In the genomic region with DNA sequence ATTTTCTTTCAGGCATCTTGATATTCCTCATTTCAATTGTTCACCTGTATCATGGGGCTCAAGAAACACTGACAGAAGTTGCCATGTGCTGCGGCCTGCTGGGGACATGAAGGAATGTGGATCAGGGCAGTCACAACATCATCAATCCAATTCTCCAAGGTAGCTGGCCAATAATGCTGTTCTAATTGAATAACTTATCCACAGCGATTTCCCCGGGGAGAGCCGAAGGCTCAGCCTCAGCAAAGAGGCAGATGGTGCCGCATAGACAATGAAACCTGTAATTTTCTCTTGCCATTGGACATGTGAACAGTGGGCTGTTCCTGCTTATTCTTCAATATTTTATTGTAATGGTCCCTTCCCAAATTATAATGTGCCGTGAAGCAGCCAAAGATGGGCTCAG, we compare ENCODE assay signal across 12 mouse cellular contexts.
A peak's percentile ranks its signal among the peaks of the same experiment; 100 is the strongest.
DNase-seq lines count a peak whose midpoint lies in the region; ATAC-seq lines count a peak whose summit lies in the region.
"Had no signal": no experiment of that assay in that cellular context is flagged by ENCODE, and none has a peak within 500 bp of the region (broad histone marks: within the 10 kb centered on the region; RNA-seq: fewer than 3 reads in every experiment).

No protein-coding gene starts in this region.

- no peak overlapping the region for H3K9ac ChIP-seq in forebrain, embryonic 13.5 days
- no peak overlapping the region for H3K9ac ChIP-seq in hindbrain, embryonic 16.5 days (ENCODE audit: low read depth, low read length)
- H3K9ac ChIP-seq in neural tube, embryonic 12.5 days, result no peak overlapping the region
- H3K9ac ChIP-seq: heart, embryonic 13.5 days; liver, embryonic 13.5 days had no signal

- no peaks in the 10 kb centered on the region for H3K27me3 ChIP-seq in forebrain, embryonic 13.5 days
- no peaks in the 10 kb centered on the region for H3K27me3 ChIP-seq in hindbrain, embryonic 16.5 days (replicated peaks; ENCODE audit: control insufficient read depth, insufficient read depth, low read length)
- no peaks in the 10 kb centered on the region for H3K27me3 ChIP-seq in neural tube, embryonic 12.5 days (replicated peaks)
- H3K27me3 ChIP-seq: CH12.LX; heart, embryonic 13.5 days; liver, embryonic 13.5 days; Patski had no signal

- no peaks in the 10 kb centered on the region for H3K36me3 ChIP-seq in forebrain, embryonic 13.5 days (ENCODE audit: poor library complexity, severe bottlenecking)
- no peaks in the 10 kb centered on the region for H3K36me3 ChIP-seq in hindbrain, embryonic 16.5 days (ENCODE audit: control insufficient read depth, insufficient read depth, low read length)
- H3K36me3 ChIP-seq in neural tube, embryonic 12.5 days, result no peaks in the 10 kb centered on the region
- H3K36me3 ChIP-seq: heart, embryonic 13.5 days; liver, embryonic 13.5 days had no signal

- peak; percentile 77 for ATAC-seq in forebrain, embryonic 13.5 days
- peak; percentile 69 for ATAC-seq in hindbrain, embryonic 16.5 days
- peak; percentile 80 for ATAC-seq in neural tube, embryonic 12.5 days (ENCODE audit: low FRiP score, low read depth)
- ATAC-seq: Patski had no signal

- H3K9me3 ChIP-seq in forebrain, embryonic 13.5 days (replicated peaks), result no peaks in the 10 kb centered on the region
- H3K9me3 ChIP-seq in hindbrain, embryonic 16.5 days (ENCODE audit: control insufficient read depth, low read length), result 0 out of 2 replicates have a peak, but pooled peaks cover 2% of the 10 kb centered on the region
- H3K9me3 ChIP-seq in neural tube, embryonic 12.5 days, result no peaks in the 10 kb centered on the region
- H3K9me3 ChIP-seq: liver, embryonic 13.5 days had no signal

- no peak overlapping the region for H3K4me3 ChIP-seq in forebrain, embryonic 13.5 days
- no peak overlapping the region for H3K4me3 ChIP-seq in hindbrain, embryonic 16.5 days (ENCODE audit: low read length)
- no peak overlapping the region for H3K4me3 ChIP-seq in neural tube, embryonic 12.5 days
- H3K4me3 ChIP-seq: heart, embryonic 13.5 days; liver, embryonic 13.5 days had no signal

- peak overlapping the region; percentile 85 for H3K27ac ChIP-seq in forebrain, embryonic 13.5 days
- no peak overlapping the region for H3K27ac ChIP-seq in hindbrain, embryonic 16.5 days (ENCODE audit: low read depth, low read length)
- no peak overlapping the region for H3K27ac ChIP-seq in neural tube, embryonic 12.5 days
- H3K27ac ChIP-seq: heart, embryonic 13.5 days; liver, embryonic 13.5 days had no signal

- no peak overlapping the region for H3K4me2 ChIP-seq in forebrain, embryonic 13.5 days
- H3K4me2 ChIP-seq in hindbrain, embryonic 16.5 days (ENCODE audit: low read length), result no peak overlapping the region
- H3K4me2 ChIP-seq in neural tube, embryonic 12.5 days (replicated peaks), result no peak overlapping the region
- H3K4me2 ChIP-seq: heart, embryonic 13.5 days; liver, embryonic 13.5 days had no signal

- peaks cover 16% of the 10 kb centered on the region for H3K4me1 ChIP-seq in forebrain, embryonic 13.5 days
- peaks cover 10% of the 10 kb centered on the region for H3K4me1 ChIP-seq in hindbrain, embryonic 16.5 days (ENCODE audit: control insufficient read depth, insufficient read depth, low read depth, low read length)
- peaks cover 9% of the 10 kb centered on the region; the same call in 1 of the 2 replicates for H3K4me1 ChIP-seq in neural tube, embryonic 12.5 days
- H3K4me1 ChIP-seq: heart, embryonic 13.5 days; liver, embryonic 13.5 days had no signal

- DNase-seq in embryo, embryonic 10.5 days (ENCODE audit: low spot score), result peak; percentile 45
- no peak for DNase-seq in ovary, postnatal 10 days (ENCODE audit: low spot score)
- no peak for DNase-seq in testis, postnatal 10 days (ENCODE audit: low spot score)
- no peak for DNase-seq in adrenal gland, postnatal 36 days
- DNase-seq: kidney, adult 9 months; liver, embryonic 13.5 days had no signal

- WGBS in forebrain, embryonic 13.5 days, result 47% methylated on average over 6 of the region's 6 CpGs
- 24% methylated on average over 6 of the region's 6 CpGs for WGBS in hindbrain, embryonic 16.5 days
- WGBS in neural tube, embryonic 12.5 days, result 46% methylated on average over 6 of the region's 6 CpGs
